Mouse (Mus musculus) neural tube, embryonic 10.5 days (tissue): ENCODE measurements around the gene Aif1l.
"Not testable (repeated sequence)": the region's sequence is repeated elsewhere in the genome, so short reads cannot be mapped to it uniquely, and the experiment has no call there.

ENCODE experiments used
- DNase-seq: peaks from one replicate; pipeline ENCODE4 v3.0.0-alpha.2; 2017; ENCODE audit warnings: low spot score; ENCODE audit errors: extremely low spot score

Gene Aif1l

GRCm38 (mm10) chr2:31950058-31950871, at the start of gene Aif1l:
TSS of gene Aif1l (plus strand) at chr2:31950139.
- peak; percentile 84 for DNase-seq

GRCm38 (mm10) chr2:31900932-31901331, 49.0 kb upstream of the Aif1l start:
- no peak for DNase-seq

- no peak for DNase-seq
These were observed 48.1 kb upstream of the Aif1l start for GRCm38 (mm10) chr2:31901659-31902362.

GRCm38 (mm10) chr2:31904089-31904488, 45.9 kb upstream of the Aif1l start:
- no peak for DNase-seq

GRCm38 (mm10) chr2:31904622-31905021, 45.3 kb upstream of the Aif1l start:
- DNase-seq: no peak

- DNase-seq: no peak
These were observed 44.3 kb upstream of the Aif1l start for GRCm38 (mm10) chr2:31905682-31906081.

GRCm38 (mm10) chr2:31906407-31906806, 43.5 kb upstream of the Aif1l start:
- DNase-seq: no peak

GRCm38 (mm10) chr2:31912575-31912974, 37.4 kb upstream of the Aif1l start:
- DNase-seq: no peak

GRCm38 (mm10) chr2:31914213-31914612, 35.7 kb upstream of the Aif1l start:
- not testable (repeated sequence) for DNase-seq

- peak; percentile 75 for DNase-seq
These were observed 34.8 kb upstream of the Aif1l start for GRCm38 (mm10) chr2:31915112-31915511.

GRCm38 (mm10) chr2:31917636-31918035, 32.3 kb upstream of the Aif1l start:
- no peak for DNase-seq

- DNase-seq: no peak
These were observed 26.3 kb upstream of the Aif1l start for GRCm38 (mm10) chr2:31923645-31924044.

- DNase-seq: no peak
These were observed 25.1 kb upstream of the Aif1l start for GRCm38 (mm10) chr2:31924811-31925210.

GRCm38 (mm10) chr2:31925936-31926335, 24.0 kb upstream of the Aif1l start:
- no peak for DNase-seq

- no peak for DNase-seq
These were observed 20.3 kb upstream of the Aif1l start for GRCm38 (mm10) chr2:31929664-31930063.

- DNase-seq: no peak
These were observed 15.4 kb upstream of the Aif1l start for GRCm38 (mm10) chr2:31934551-31934950.

- DNase-seq: no peak
These were observed 14.9 kb upstream of the Aif1l start for GRCm38 (mm10) chr2:31935054-31935453.

- no peak for DNase-seq
These were observed 11.6 kb upstream of the Aif1l start for GRCm38 (mm10) chr2:31938298-31938697.

GRCm38 (mm10) chr2:31943011-31943410, 6.9 kb upstream of the Aif1l start:
- DNase-seq: no peak

- DNase-seq: no peak
These were observed 4.4 kb upstream of the Aif1l start for GRCm38 (mm10) chr2:31945580-31945979.

- no peak for DNase-seq
These were observed 1.5 kb upstream of the Aif1l start for GRCm38 (mm10) chr2:31948392-31948791.

- no peak for DNase-seq
These were observed 1.1 kb upstream of the Aif1l start for GRCm38 (mm10) chr2:31948801-31949200.

GRCm38 (mm10) chr2:31950966-31951365, 1.0 kb downstream of the Aif1l start:
- no peak for DNase-seq
